Mouse (Mus musculus): ENCODE measurements at regions not wholly inside any gene's neighbourhood (a gene's known extent, or its start where the extent isn't known, plus 50 kb on each side); places are given as distances from the start of the nearest gene placed in this dataset.
A peak's percentile ranks its signal among the peaks of the same experiment; 100 is the strongest.
"Not testable (repeated sequence)": the region's sequence is repeated elsewhere in the genome, so short reads cannot be mapped to it uniquely, and the experiment has no call there.

- peak; percentile 21 for DNase-seq (ENCODE audit: low read depth, low spot score)
Observed at GRCm38 (mm10) chr5:97330074-97330473, 62.1 kb downstream of the Naa11 start.

DNA sequence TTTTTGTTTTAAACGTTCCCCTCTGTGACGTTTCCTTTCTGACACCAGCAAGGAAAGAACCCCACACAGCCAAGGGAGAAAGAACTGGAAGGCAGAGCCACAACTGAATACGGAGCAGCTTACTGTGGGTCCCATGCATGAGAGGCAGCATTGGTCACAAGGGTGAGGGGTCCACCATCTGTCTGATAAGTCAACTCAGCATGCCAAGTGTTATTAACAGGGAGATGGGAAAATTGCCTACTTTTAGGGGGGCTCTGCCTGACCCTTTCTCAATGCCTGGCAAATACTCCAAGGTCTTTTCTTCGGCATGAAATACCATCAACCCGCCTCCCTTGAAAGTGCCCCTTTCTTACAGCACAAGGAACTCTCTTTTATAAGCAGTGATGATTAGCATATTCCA, 66.3 kb downstream of the Naa11 start:
- DNase-seq (ENCODE audit: low read depth, low spot score), result no peak

DNA sequence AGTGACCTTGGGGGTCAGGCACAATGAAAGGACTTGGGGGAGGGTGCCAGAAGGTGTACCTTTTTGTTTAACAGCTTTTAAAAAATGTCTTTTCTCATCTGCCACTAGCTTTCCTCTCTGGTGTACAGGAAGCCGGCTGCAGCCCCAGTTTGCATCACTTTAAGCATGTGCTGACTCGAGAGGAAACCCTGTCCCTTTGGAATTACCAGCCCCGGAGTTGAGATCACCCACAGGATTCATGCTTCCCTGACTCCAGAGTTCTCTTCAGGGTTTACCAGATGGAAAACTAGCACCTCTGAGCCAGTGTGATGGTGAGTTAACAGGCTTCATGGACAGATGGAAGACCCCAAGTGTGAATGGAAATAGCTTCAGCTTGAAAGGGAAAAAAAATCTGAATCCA, 68.3 kb downstream of the Naa11 start:
- no peak for DNase-seq (ENCODE audit: low read depth, low spot score)

DNA sequence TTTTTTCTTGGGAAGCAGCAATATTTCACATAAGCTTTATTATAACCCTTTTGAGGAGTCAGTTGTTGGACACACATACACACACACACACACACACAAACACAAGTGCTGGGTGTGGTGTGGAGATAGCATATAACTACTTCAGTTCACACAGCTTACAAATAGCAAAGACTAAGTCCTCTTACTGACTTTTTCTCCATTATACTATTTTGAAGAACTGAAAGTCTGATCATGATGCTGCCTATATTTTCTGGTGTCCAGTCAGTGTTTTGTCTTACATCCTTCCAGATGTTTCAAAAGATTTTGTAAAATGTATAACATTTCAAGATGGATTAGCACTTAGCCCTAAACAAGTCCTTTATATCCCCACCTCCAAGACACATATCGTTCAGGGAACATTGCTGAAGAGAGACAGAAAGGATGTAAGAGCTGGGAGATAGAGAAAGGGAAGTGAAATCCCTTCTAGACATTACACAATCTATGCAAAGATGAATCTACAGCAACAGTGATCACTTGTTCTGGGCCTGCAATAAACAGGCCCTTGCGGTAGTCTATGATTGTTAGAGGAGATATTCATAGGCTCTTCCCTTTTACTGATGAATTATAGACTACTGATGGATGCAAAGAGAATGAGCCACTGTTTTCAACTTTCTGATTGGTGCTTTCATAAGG, 72.2 kb downstream of the Naa11 start:
- DNase-seq (ENCODE audit: low read depth, low spot score), result no peak

- DNase-seq (ENCODE audit: low read depth, low spot score), result no peak
Observed at GRCm38 (mm10) chr5:97306902-97307301, 85.3 kb downstream of the Naa11 start.

- no peak for DNase-seq (ENCODE audit: low read depth, low spot score)
Observed at GRCm38 (mm10) chr5:97304921-97305320, 87.3 kb downstream of the Naa11 start.

DNA sequence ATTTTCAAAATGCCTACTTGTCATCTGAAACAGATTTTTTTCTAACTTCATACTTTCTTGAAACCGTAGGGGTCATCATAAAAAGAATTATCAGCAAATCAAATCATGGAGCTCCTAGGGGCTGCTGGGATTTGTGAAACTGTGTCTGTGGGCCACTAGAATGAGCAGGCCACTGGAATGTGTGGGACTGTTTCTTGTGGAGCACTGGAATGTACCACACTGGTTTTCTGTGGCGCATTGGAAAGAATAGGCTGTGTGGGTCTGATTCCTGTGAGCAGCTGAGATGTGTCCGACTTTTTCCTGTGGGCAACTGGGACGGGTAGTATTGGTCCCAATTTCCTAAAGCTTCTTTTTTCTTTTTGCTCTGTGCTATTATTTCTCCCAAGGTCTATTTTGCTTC, 90.6 kb downstream of the Naa11 start:
- no peak for DNase-seq (ENCODE audit: low read depth, low spot score)

GRCm38 (mm10) chr5:97300861-97301260, 91.3 kb downstream of the Naa11 start:
- DNase-seq (ENCODE audit: low read depth, low spot score), result peak; percentile 28

- no peak for DNase-seq (ENCODE audit: low read depth, low spot score)
Observed at GRCm38 (mm10) chr5:97300114-97300840, 91.9 kb downstream of the Naa11 start.

DNA sequence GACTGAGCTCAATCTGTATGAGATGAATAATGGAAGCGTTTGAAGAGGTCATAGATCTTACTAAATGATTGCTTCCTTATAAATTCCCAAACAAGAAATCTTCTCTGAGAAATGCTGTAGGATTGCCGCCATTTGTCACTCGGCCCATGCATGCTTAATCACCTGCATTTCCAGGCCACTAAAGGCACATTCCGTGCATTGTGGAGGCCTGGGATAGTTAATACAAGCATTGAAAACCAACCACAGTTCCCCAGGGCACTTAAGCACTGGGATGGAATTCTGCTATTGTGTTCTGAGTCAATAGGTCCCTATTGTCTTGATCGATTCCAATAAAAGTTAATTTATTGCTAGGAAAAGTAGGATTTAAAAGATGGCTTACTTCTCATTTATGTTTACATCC, 92.5 kb downstream of the Naa11 start:
- peak; percentile 63 for DNase-seq (ENCODE audit: low read depth, low spot score)

DNA sequence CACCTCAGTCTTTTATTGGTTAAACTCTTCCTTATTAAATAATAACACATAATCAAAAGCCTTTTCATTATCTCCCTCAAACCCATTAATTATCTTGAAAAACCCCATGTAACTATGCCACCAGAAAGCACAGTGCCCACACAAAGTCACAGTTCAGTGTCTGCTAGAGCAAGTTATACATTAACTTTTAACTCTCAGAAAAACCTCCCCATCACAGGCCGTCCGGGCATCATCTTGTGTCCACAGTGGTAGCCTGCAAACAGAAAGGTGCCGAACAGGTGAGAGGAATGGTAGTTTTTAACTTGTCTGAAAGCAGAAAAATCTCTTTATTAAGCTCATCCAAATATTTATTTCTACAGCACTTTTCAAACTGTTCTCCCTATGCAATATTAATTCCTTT, 96.0 kb downstream of the Naa11 start:
- DNase-seq (ENCODE audit: low read depth, low spot score), result no peak

- DNase-seq (ENCODE audit: low read depth, low spot score), result peak; percentile 12
Observed at GRCm38 (mm10) chr5:97290166-97290681, 102.0 kb downstream of the Naa11 start.

GRCm38 (mm10) chr5:97289401-97290165, 102.6 kb downstream of the Naa11 start:
- no peak for DNase-seq (ENCODE audit: low read depth, low spot score)

- DNase-seq (ENCODE audit: low read depth, low spot score), result no peak
Observed at GRCm38 (mm10) chr5:97279455-97279854, 112.7 kb downstream of the Naa11 start.

DNA sequence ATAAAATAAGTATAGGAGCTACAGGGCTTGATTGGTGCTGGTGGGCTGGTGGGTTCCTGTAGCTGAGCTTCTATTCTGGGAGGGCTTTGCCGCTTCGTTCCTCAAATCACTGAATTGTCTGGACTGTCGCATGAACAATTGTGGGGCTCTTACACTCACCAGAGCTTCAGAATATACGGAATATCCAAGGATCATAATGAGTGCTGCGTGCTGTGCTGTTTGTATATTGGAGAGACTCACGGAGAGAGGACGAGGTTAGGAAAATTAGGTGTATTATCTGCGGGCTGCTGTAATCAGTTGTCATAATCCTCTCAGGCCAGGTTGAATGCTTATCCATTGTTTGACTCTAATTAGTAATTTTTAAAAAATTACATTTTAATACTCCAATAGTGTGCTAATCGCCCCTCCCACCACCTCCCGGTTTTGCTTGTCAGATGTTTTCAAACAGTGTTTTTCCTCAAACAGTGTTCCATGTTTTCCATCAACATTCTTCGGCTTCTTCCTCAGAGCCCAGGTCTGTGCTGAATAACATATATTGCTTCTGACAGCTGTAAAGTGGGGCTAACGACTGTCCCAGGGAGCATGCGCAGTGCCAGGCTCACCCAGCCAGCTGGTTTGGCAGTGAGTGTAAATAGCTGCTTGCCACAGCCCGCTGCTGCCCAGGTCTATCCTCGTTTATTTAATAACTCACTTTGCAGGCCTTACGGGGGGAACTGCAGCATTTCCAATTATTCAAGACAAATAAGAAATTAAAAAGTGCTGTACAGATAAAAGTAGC, 114.2 kb downstream of the Naa11 start:
- DNase-seq (ENCODE audit: low read depth, low spot score), result no peak

DNA sequence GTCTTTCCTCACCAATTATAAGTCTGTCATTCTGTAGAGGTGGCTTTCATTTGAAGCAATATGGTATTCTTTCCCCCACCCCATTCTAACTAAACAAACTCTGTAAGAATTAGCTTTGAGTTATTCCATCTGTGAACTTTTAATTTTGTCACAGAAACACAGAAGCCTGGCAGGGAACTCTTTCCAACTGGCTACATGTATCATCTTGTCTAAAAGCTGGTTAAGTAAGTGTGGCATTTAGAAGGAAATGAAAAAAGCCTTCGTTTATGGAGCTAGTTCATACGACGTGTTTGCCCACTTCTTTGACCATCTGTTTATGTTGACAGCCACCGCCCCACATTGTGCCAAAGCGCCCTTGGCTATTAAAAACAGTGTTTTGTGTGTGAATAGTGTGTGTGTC, 115.5 kb downstream of the Naa11 start:
- DNase-seq (ENCODE audit: low read depth, low spot score), result no peak

DNA sequence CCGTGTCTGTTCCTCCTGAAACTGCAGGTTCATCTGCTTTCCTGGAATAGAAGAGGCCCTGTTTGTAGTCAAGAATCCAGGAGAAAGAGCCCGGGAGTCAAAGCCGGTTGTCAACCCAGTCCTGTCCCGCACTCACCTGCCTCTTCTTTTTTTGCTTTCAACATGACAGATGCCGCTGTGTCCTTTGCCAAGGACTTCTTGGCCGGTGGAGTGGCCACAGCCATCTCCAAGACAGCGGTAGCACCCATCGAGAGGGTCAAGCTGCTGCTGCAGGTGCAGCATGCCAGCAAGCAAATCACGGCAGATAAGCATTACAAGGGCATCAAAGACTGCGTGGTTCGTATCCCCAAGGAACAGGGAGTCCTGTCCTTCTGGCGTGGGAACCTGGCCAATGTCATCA, 127.5 kb downstream of the Naa11 start:
- DNase-seq (ENCODE audit: low read depth, low spot score), result not testable (repeated sequence)

- no peak for DNase-seq (ENCODE audit: low read depth, low spot score)
Observed at GRCm38 (mm10) chr5:97257106-97257505, 135.1 kb downstream of the Naa11 start.

DNA sequence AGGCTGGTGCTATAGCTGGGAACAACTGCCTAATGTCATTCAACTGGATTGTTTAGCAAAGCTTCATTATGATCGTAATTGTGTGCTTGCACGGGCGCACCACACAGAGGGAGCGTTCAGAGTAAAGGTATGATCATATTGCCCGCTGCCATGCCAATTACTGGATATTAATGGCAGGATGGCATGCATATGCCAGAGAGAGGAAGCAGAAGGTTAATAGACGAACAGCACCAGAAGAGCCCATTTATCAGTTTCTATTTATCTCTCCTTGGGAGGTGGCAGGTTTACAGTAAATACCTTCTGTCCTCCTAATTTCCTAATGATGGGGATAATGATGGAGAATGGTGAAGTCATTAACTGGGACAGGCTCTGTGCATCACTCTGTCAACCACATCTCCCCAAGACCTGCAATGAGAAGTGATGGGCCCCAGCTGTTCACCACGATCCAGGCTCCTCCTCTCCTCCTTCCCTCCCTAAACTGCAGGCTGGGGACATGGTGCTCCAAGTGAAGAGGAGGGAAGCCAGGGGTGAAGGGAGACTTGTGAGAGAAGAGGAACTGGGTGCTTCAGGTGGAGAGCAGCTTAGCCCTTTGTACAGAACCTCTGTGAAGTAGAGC, 135.6 kb downstream of the Naa11 start:
- DNase-seq (ENCODE audit: low read depth, low spot score), result no peak

- no peak for DNase-seq (ENCODE audit: low read depth, low spot score)
Observed at GRCm38 (mm10) chr5:97236930-97237329, 125.5 kb upstream of the Paqr3 start.

- no peak for DNase-seq (ENCODE audit: low read depth, low spot score)
Observed at GRCm38 (mm10) chr5:97226425-97226824, 115.0 kb upstream of the Paqr3 start.
